Mouse (Mus musculus): ENCODE results near the gene Rps19. TPM values are rescaled to one million over a fixed set of nuclear protein-coding genes. Genes with fewer than 3 reads are reported as not detected.
"Not testable (repeated sequence)": the region's sequence is repeated elsewhere in the genome, so short reads cannot be mapped to it uniquely, and the experiment has no call there.

Rps19 gene
- total RNA-seq, 2 experiments from 2014 or later: 1,228 to 2,965 TPM

- no peak for ATAC-seq (replicated peaks; ENCODE audit: poor library complexity)
Measured at GRCm38 (mm10) chr7:24869080-24869479, 15.1 kb upstream of the Rps19 start.

- ATAC-seq (replicated peaks; ENCODE audit: poor library complexity): no peak
Measured at GRCm38 (mm10) chr7:24869532-24870165, 14.5 kb upstream of the Rps19 start, which contains the start of the genes Lypd4 and Dmrtc2. Gene Lypd4, minus strand, starts transcription at chr7:24869941. Gene Dmrtc2, plus strand, starts transcription at chr7:24870057.

DNA sequence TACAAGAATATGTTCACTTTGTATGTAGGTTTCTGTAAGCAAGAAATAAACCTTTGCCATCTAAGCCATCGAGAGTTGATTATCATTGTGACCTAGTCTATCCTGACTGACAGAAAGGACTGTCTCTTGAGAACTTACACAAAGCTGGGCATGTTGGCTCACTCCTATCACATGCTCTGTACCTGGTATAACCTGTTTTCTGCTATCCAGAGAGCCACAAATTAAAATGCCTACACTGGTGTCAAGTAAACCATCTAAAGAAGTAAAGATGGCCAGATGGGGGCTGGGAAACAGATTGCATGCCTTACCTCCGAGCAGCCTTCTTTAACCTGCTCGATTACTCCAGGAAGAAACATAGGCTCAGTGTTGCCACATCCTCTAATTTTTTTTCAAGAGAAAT lies 6.6 kb upstream of the Rps19 start:
- no peak for ATAC-seq (replicated peaks; ENCODE audit: poor library complexity)

- ATAC-seq (replicated peaks; ENCODE audit: poor library complexity): no peak
Measured at GRCm38 (mm10) chr7:24879620-24880019, 4.6 kb upstream of the Rps19 start.

DNA sequence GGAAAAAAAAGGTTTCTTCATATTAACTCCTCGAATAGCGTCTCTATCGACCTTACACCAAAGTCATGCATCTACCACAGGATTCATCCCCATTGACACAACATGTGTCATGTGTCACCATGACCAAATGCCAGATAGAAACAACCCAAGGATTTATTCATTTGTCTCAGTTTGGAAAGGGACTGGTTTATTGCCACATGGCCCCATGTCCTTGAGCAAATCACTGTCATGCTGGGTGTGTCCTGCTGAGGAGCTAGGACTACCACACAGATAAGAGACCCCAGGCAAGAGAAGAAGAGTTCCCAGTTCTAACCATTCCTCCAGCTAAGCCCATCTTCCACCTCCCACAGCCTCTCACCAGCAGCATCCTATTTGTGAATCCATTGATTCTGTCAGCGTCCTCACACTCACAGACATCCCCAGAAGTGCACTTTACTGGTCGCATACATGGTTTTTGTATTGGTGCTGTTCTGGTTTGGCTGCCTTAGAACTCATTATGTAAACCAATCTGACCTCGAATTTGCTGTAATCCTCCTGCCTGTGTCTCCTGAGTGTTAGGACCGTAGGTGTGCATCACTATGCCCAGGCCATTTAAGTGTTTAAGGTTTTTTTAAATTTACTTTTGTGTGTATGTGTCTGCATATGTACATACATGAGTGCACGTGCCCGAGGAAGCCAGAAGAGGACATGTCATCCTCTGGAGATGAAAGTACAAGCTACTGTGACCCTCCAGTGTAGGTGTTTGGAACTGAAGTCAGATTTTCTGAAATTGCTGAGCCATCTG lies 1.6 kb upstream of the Rps19 start:
- ATAC-seq (replicated peaks; ENCODE audit: poor library complexity): no peak

GRCm38 (mm10) chr7:24884693-24885291 lies 621 bp downstream of the Rps19 start:
- ATAC-seq (replicated peaks; ENCODE audit: poor library complexity): no peak; the same call in 1 of the 2 replicates

- no peak for ATAC-seq (replicated peaks; ENCODE audit: poor library complexity)
Measured at GRCm38 (mm10) chr7:24885468-24886307, 1.5 kb downstream of the Rps19 start.

DNA sequence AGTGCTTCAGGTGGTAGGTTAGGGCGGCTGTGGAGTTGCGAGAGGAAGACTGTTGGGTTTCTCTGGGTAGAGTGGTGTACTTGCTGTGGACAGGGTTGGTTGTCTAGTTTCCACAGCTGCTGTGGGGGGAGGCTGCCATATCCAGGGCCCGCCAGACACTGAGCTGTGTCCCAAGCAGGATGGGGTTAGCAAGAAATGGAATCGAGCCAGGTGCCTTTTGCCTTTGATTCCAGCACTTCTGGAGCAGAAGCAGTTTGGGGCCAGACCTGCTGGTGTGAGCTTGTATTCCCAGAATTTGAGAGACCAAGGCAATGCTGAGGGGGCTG lies 2.1 kb downstream of the Rps19 start:
- no peak for ATAC-seq (replicated peaks; ENCODE audit: poor library complexity)

- no peak for ATAC-seq (replicated peaks; ENCODE audit: poor library complexity)
Measured at GRCm38 (mm10) chr7:24887096-24887495, 2.9 kb downstream of the Rps19 start.

- no peak for ATAC-seq (replicated peaks; ENCODE audit: poor library complexity)
Measured at GRCm38 (mm10) chr7:24889431-24890220, 5.5 kb downstream of the Rps19 start.

GRCm38 (mm10) chr7:24890281-24891216 lies 6.4 kb downstream of the Rps19 start:
- peak; percentile 78 for ATAC-seq (replicated peaks; ENCODE audit: poor library complexity)

GRCm38 (mm10) chr7:24891241-24892124 lies 7.3 kb downstream of the Rps19 start:
- ATAC-seq (replicated peaks; ENCODE audit: poor library complexity): no peak

DNA sequence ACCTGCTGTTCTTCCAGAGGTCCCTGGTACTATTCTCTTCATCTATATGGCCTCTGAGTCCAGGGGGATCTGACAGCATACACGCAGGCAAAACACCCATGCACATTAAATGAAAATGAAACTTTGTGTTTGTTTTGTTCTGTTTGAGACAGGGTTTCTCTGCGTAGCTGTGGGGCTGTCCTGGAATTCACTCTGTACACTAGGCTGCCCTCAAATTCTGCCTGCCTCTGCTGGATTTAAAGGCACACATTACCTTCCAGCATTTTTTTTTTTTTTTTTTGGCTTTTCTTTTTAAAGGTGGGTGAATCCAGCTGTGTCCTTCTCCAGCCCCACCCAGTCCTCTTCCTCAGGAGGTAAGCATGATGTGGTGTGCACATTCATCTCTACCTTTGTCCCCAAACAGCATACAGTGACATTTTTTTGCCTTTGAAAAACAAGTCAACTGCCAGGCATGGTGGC lies 8.0 kb downstream of the Rps19 start:
- no peak for ATAC-seq (replicated peaks; ENCODE audit: poor library complexity)

DNA sequence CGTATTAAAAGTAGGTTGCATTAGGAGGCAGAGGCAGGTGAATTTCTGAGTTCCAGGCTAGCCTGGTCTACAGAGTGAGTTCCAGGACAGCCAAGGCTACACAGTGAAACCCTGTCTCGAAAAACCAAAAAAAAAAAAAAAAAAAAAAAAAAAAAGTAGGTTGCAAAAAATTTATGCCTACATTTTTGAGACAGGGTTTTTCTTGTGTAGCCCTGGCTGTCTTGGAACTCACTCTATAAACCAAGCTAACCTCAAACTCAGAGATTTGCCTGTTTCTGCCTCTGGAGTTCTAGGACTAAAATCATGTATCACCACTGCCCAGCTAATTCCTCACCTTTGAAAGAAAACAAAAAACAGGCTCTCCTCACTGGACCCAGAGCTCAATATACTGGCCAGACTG lies 11.6 kb downstream of the Rps19 start:
- ATAC-seq (replicated peaks; ENCODE audit: poor library complexity): not testable (repeated sequence)

GRCm38 (mm10) chr7:24896269-24896668 lies 12.1 kb downstream of the Rps19 start:
- ATAC-seq (replicated peaks; ENCODE audit: poor library complexity): no peak

GRCm38 (mm10) chr7:24897224-24897623 lies 13.1 kb downstream of the Rps19 start, which contains the start of gene Cd79a:
Gene Cd79a, plus strand, starts transcription at chr7:24897381.
- no peak for ATAC-seq (replicated peaks; ENCODE audit: poor library complexity)

DNA sequence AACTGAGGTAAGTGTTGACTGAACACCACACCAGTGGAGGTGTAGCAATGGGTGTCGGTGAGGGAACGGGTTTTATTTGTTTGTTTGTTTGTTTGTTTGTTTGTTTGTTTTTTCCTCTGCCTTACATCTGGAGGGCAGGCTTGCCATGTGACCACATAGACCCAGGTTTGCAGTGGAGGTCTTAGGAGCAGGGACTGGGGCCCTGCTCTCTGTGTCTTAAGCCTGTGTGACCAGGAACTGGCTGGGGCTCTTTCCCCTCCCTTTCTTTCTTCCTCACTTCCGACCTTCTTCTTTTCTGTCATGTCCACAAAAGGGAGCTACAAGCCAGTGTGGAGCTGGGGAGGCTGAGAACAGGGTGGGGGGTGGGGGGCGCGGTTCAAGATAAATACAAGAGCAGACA lies 13.8 kb downstream of the Rps19 start:
- ATAC-seq (replicated peaks; ENCODE audit: poor library complexity): no peak

GRCm38 (mm10) chr7:24901114-24901513 lies 16.9 kb downstream of the Rps19 start:
- ATAC-seq (replicated peaks; ENCODE audit: poor library complexity): no peak
